ENCODE assay signal across 8 mouse cellular contexts in genomic region chr10:12963362-12964147, GRCm38 (mm10). TPM values are rescaled to one million over a fixed set of nuclear protein-coding genes. Genes with fewer than 3 reads are reported as not detected.
DNase-seq lines count a peak whose midpoint lies in the region; ATAC-seq and TF ChIP-seq lines count a peak whose summit lies in the region.

No protein-coding gene starts in this region.

- TF ChIP-seq POLR2A in spleen, adult 2 months (IDR thresholded peaks at IDR 0.05; ENCODE audit: low read depth, low read length) = no peak

- no peak for TF ChIP-seq CTCF in spleen, adult 2 months (IDR thresholded peaks at IDR 0.05; ENCODE audit: extremely low read depth, insufficient read depth, insufficient read length, insufficient replicate concordance)

- H3K9me3 ChIP-seq in forebrain, embryonic 12.5 days = no peaks in the 10 kb centered on the region
- H3K9me3 ChIP-seq in limb, embryonic 11.5 days (ENCODE audit: control insufficient read depth, low read length) = no peaks in the 10 kb centered on the region
- no peaks in the 10 kb centered on the region for H3K9me3 ChIP-seq in midbrain, embryonic 16.5 days (replicated peaks; ENCODE audit: control insufficient read depth, low read length, poor library complexity, severe bottlenecking)

- peak overlapping the region; percentile 88 for H3K4me3 ChIP-seq in spleen, adult 2 months (ENCODE audit: extremely low read depth, insufficient read depth, insufficient read length)
- H3K4me3 ChIP-seq in forebrain, embryonic 12.5 days (replicated peaks) = peak overlapping the region; percentile 74
- peak overlapping the region; percentile 65 for H3K4me3 ChIP-seq in limb, embryonic 11.5 days (ENCODE audit: low read depth, low read length)
- H3K4me3 ChIP-seq in midbrain, embryonic 16.5 days (ENCODE audit: low read depth, low read length) = peak overlapping the region; percentile 77

- WGBS in spleen, adult 2 months = 2% methylated on average over 29 of the region's 29 CpGs
- 5% methylated on average over 29 of the region's 29 CpGs for WGBS in forebrain, embryonic 12.5 days
- WGBS in limb, embryonic 11.5 days = 6% methylated on average over 29 of the region's 29 CpGs
- 6% methylated on average over 29 of the region's 29 CpGs for WGBS in midbrain, embryonic 16.5 days

- H3K27ac ChIP-seq in spleen, adult 2 months (ENCODE audit: insufficient read depth, low read length) = peak overlapping the region; percentile 49
- no peak overlapping the region for H3K27ac ChIP-seq in forebrain, embryonic 12.5 days
- H3K27ac ChIP-seq in limb, embryonic 11.5 days (replicated peaks; ENCODE audit: low read depth, low read length) = no peak overlapping the region
- no peak overlapping the region for H3K27ac ChIP-seq in midbrain, embryonic 16.5 days (ENCODE audit: low read length)

- no peaks in the 10 kb centered on the region for H3K27me3 ChIP-seq in spleen, adult 2 months (ENCODE audit: control insufficient read depth, insufficient read depth, low read length)
- H3K27me3 ChIP-seq in forebrain, embryonic 12.5 days = peaks cover 23% of the 10 kb centered on the region
- H3K27me3 ChIP-seq in limb, embryonic 11.5 days (ENCODE audit: control insufficient read depth, insufficient read depth, low read length) = no peaks in the 10 kb centered on the region
- H3K27me3 ChIP-seq in midbrain, embryonic 16.5 days (ENCODE audit: control insufficient read depth, insufficient read depth, low read depth, low read length) = no peaks in the 10 kb centered on the region

- peak overlapping the region; percentile 63 for H3K9ac ChIP-seq in forebrain, embryonic 12.5 days
- H3K9ac ChIP-seq in limb, embryonic 11.5 days (ENCODE audit: low read length) = peak overlapping the region; percentile 70
- H3K9ac ChIP-seq in midbrain, embryonic 16.5 days (ENCODE audit: low read depth, low read length) = peak overlapping the region; percentile 68

- peak; percentile 11 to 29 for DNase-seq in spleen, adult 2 months (ENCODE audit: low read depth in 1 of 2, low spot score in 2 of 2)
- DNase-seq in spleen, adult 18-20 months = no peak
- peak; percentile 9 for DNase-seq in ZHBTc4 (ENCODE audit: low read depth, low spot score)
- DNase-seq in limb, embryonic 11.5 days (ENCODE audit: low spot score) = peak; percentile 35
- DNase-seq in frontal cortex, postnatal 25 days (ENCODE audit: low spot score in 2 of 2) = no peak
- no peak for DNase-seq in spleen, postnatal 10 days (ENCODE audit: low spot score in 2 of 2)

- no peaks in the 10 kb centered on the region for H3K36me3 ChIP-seq in spleen, adult 2 months (ENCODE audit: control insufficient read depth, insufficient read depth, low read length)
- H3K36me3 ChIP-seq in forebrain, embryonic 12.5 days (replicated peaks) = no peaks in the 10 kb centered on the region
- H3K36me3 ChIP-seq in limb, embryonic 11.5 days (ENCODE audit: control insufficient read depth, insufficient read depth, low read length) = no peaks in the 10 kb centered on the region
- no peaks in the 10 kb centered on the region for H3K36me3 ChIP-seq in midbrain, embryonic 16.5 days (ENCODE audit: control insufficient read depth, insufficient read depth, low read length)

- ATAC-seq in forebrain, embryonic 12.5 days (ENCODE audit: low FRiP score) = no peak
- peak; percentile 76 for ATAC-seq in limb, embryonic 11.5 days (ENCODE audit: insufficient number of reproducible peaks, low FRiP score, low TSS enrichment, low read depth)
- ATAC-seq in midbrain, embryonic 16.5 days = no peak

- no peaks in the 10 kb centered on the region for H3K4me1 ChIP-seq in spleen, adult 2 months (ENCODE audit: control insufficient read depth, insufficient read depth, insufficient read length)
- H3K4me1 ChIP-seq in forebrain, embryonic 12.5 days = no peaks in the 10 kb centered on the region
- no peaks in the 10 kb centered on the region for H3K4me1 ChIP-seq in limb, embryonic 11.5 days (ENCODE audit: control insufficient read depth, insufficient read depth, low read length)
- no peaks in the 10 kb centered on the region for H3K4me1 ChIP-seq in midbrain, embryonic 16.5 days (ENCODE audit: control insufficient read depth, insufficient read depth, low read length)

- peak overlapping the region; percentile 79 for H3K4me2 ChIP-seq in forebrain, embryonic 12.5 days
- peak overlapping the region; percentile 85 for H3K4me2 ChIP-seq in limb, embryonic 11.5 days (ENCODE audit: low read depth, severe bottlenecking)
- peak overlapping the region; percentile 96 for H3K4me2 ChIP-seq in midbrain, embryonic 16.5 days (ENCODE audit: low read length)

RNA-seq across cellular contexts. Expression of gene Stx11, which starts 0.5 kb away (rescaled TPM):
- 14.6 and 18.0 TPM in 2 replicates for polyA plus RNA-seq in spleen, adult 2 months (2012; rRNA removed)
- 1.5 and 2.0 TPM in 2 replicates for polyA plus RNA-seq in forebrain, embryonic 12.5 days (2016; fragmentation: Nextera tagmentation; extraction: Ambion mirVana)
- polyA plus RNA-seq in limb, embryonic 11.5 days (2014; fragmentation: Nextera tagmentation; extraction: Ambion mirVana) = 0.82 and 1.5 TPM in 2 replicates
- polyA plus RNA-seq in midbrain, embryonic 16.5 days (2015; fragmentation: Nextera tagmentation; extraction: Ambion mirVana) = 1.3 and 1.7 TPM in 2 replicates

RNA-seq across cellular contexts. Expression of gene Sf3b5, which starts 41.6 kb away (rescaled TPM):
- polyA plus RNA-seq in spleen, adult 2 months (2012; rRNA removed) = 30.6 and 39.2 TPM in 2 replicates
- polyA plus RNA-seq in forebrain, embryonic 12.5 days (2016; fragmentation: Nextera tagmentation; extraction: Ambion mirVana) = 32.5 and 35.5 TPM in 2 replicates
- 42.7 and 45.7 TPM in 2 replicates for polyA plus RNA-seq in limb, embryonic 11.5 days (2014; fragmentation: Nextera tagmentation; extraction: Ambion mirVana)
- 20.4 and 20.8 TPM in 2 replicates for polyA plus RNA-seq in midbrain, embryonic 16.5 days (2015; fragmentation: Nextera tagmentation; extraction: Ambion mirVana)

Comparison
In these comparisons a context has a peak if more than half of its experiments do, and no peak if none do; other contexts are left out.
1. DNase-seq: peak in spleen, adult 2 months (2 of 2), ZHBTc4 (single experiment) and limb, embryonic 11.5 days (single experiment); none in spleen, adult 18-20 months (0 of 2), frontal cortex, postnatal 25 days (0 of 2) and spleen, postnatal 10 days (0 of 2).
2. Peak in every context shown above with its lines, with median percentiles within 50 percentile points of each other: H3K4me3 ChIP-seq, H3K4me2 ChIP-seq and H3K9ac ChIP-seq.